Mouse (Mus musculus): ENCODE results near the gene Ifngr1. TPM values are rescaled to one million over a fixed set of nuclear protein-coding genes. Genes with fewer than 3 reads are reported as not detected.

Gene Ifngr1
- polyA plus RNA-seq, 1 experiment from 2014 or later, result 33.8 TPM

GRCm38 (mm10) chr10:19591286-19591640, 486 bp upstream of the Ifngr1 start:
- ATAC-seq (replicated peaks; ENCODE audit: insufficient number of reproducible peaks, low FRiP score, low TSS enrichment, low read depth) (no peak), DNase-seq (ENCODE audit: low spot score) (no peak)
- H3K4me3 ChIP-seq (ENCODE audit: low read depth, low read length), result peak overlapping the region; percentile 72
- WGBS, result 32% methylated on average over 6 of the region's 6 CpGs
- H3K4me2 ChIP-seq (ENCODE audit: low read depth, low read length), result 0 out of 2 replicates have a peak overlapping the region, but pooled peaks have one; percentile 16
- no peaks in the 10 kb centered on the region for H3K4me1 ChIP-seq (ENCODE audit: control insufficient read depth, insufficient read depth, low read length)
- no peaks in the 10 kb centered on the region for H3K9me3 ChIP-seq (replicated peaks; ENCODE audit: control insufficient read depth, low read length)
- H3K27me3 ChIP-seq (ENCODE audit: control insufficient read depth, insufficient read depth, low read length), result no peaks in the 10 kb centered on the region
- H3K27ac ChIP-seq (replicated peaks; ENCODE audit: low read depth, low read length), result no peak overlapping the region
- no peak overlapping the region for H3K9ac ChIP-seq (replicated peaks; ENCODE audit: low read length)
- no peaks in the 10 kb centered on the region for H3K36me3 ChIP-seq (replicated peaks; ENCODE audit: control insufficient read depth, insufficient read depth, low read depth, low read length)

- peak overlapping the region; percentile 82 for H3K9ac ChIP-seq (replicated peaks; ENCODE audit: low read length)
- H3K9me3 ChIP-seq (replicated peaks; ENCODE audit: control insufficient read depth, low read length), result no peaks in the 10 kb centered on the region
- peak overlapping the region; percentile 72 for H3K4me3 ChIP-seq (ENCODE audit: low read depth, low read length)
- no peaks in the 10 kb centered on the region for H3K36me3 ChIP-seq (replicated peaks; ENCODE audit: control insufficient read depth, insufficient read depth, low read depth, low read length)
- 11% methylated on average over 3 of the region's 3 CpGs for WGBS
- no peaks in the 10 kb centered on the region for H3K27me3 ChIP-seq (ENCODE audit: control insufficient read depth, insufficient read depth, low read length)
- no peak overlapping the region for H3K27ac ChIP-seq (replicated peaks; ENCODE audit: low read depth, low read length)
- DNase-seq (ENCODE audit: low spot score) (no peak), ATAC-seq (replicated peaks; ENCODE audit: insufficient number of reproducible peaks, low FRiP score, low TSS enrichment, low read depth) (no peak)
- no peaks in the 10 kb centered on the region for H3K4me1 ChIP-seq (ENCODE audit: control insufficient read depth, insufficient read depth, low read length)
- H3K4me2 ChIP-seq (ENCODE audit: low read depth, low read length), result peak overlapping the region; percentile 68
Measured at GRCm38 (mm10) chr10:19592556-19592955, 807 bp downstream of the Ifngr1 start.

- 88% methylated on average over 3 of the region's 3 CpGs for WGBS
- no peak overlapping the region for H3K4me2 ChIP-seq (ENCODE audit: low read depth, low read length)
- ATAC-seq (replicated peaks; ENCODE audit: insufficient number of reproducible peaks, low FRiP score, low TSS enrichment, low read depth), result no peak
Measured at GRCm38 (mm10) chr10:19593296-19593695, 1.5 kb downstream of the Ifngr1 start.

GRCm38 (mm10) chr10:19594201-19594905, 2.6 kb downstream of the Ifngr1 start:
- Histone ChIP-seq H3K4me3 (ENCODE audit: low read depth, low read length) (no peak overlapping the region), H3K27me3 (ENCODE audit: control insufficient read depth, insufficient read depth, low read length) (no peaks in the 10 kb centered on the region), H3K9ac (replicated peaks; ENCODE audit: low read length) (no peak overlapping the region), H3K4me1 (ENCODE audit: control insufficient read depth, insufficient read depth, low read length) (no peaks in the 10 kb centered on the region), H3K9me3 (replicated peaks; ENCODE audit: control insufficient read depth, low read length) (no peaks in the 10 kb centered on the region), H3K4me2 (ENCODE audit: low read depth, low read length) (no peak overlapping the region), H3K27ac (replicated peaks; ENCODE audit: low read depth, low read length) (no peak overlapping the region), H3K36me3 (replicated peaks; ENCODE audit: control insufficient read depth, insufficient read depth, low read depth, low read length) (no peaks in the 10 kb centered on the region)
- WGBS, result 80% methylated on average over 3 of the region's 3 CpGs
- ATAC-seq (replicated peaks; ENCODE audit: insufficient number of reproducible peaks, low FRiP score, low TSS enrichment, low read depth), result no peak
- DNase-seq (ENCODE audit: low spot score), result no peak

More at GRCm38 (mm10) chr10:19593296-19593695, 1.5 kb downstream of the Ifngr1 start:
- no peak overlapping the region for H3K27ac ChIP-seq (replicated peaks; ENCODE audit: low read depth, low read length)
- no peak overlapping the region for H3K9ac ChIP-seq (replicated peaks; ENCODE audit: low read length)
- no peaks in the 10 kb centered on the region for H3K4me1 ChIP-seq (ENCODE audit: control insufficient read depth, insufficient read depth, low read length)
- no peaks in the 10 kb centered on the region for H3K9me3 ChIP-seq (replicated peaks; ENCODE audit: control insufficient read depth, low read length)
- DNase-seq (ENCODE audit: low spot score), result no peak
- H3K36me3 ChIP-seq (replicated peaks; ENCODE audit: control insufficient read depth, insufficient read depth, low read depth, low read length), result no peaks in the 10 kb centered on the region
- H3K4me3 ChIP-seq (ENCODE audit: low read depth, low read length), result no peak overlapping the region
- no peaks in the 10 kb centered on the region for H3K27me3 ChIP-seq (ENCODE audit: control insufficient read depth, insufficient read depth, low read length)

GRCm38 (mm10) chr10:19596866-19597265, 5.1 kb downstream of the Ifngr1 start:
- no peak overlapping the region for H3K4me2 ChIP-seq (ENCODE audit: low read depth, low read length)
- DNase-seq (ENCODE audit: low spot score), result no peak
- WGBS, result 90% methylated on average over 4 of the region's 4 CpGs
- no peaks in the 10 kb centered on the region for H3K9me3 ChIP-seq (replicated peaks; ENCODE audit: control insufficient read depth, low read length)
- H3K4me1 ChIP-seq (ENCODE audit: control insufficient read depth, insufficient read depth, low read length), result no peaks in the 10 kb centered on the region
- no peak overlapping the region for H3K27ac ChIP-seq (replicated peaks; ENCODE audit: low read depth, low read length)
- no peaks in the 10 kb centered on the region for H3K27me3 ChIP-seq (ENCODE audit: control insufficient read depth, insufficient read depth, low read length)
- no peaks in the 10 kb centered on the region for H3K36me3 ChIP-seq (replicated peaks; ENCODE audit: control insufficient read depth, insufficient read depth, low read depth, low read length)
- H3K9ac ChIP-seq (replicated peaks; ENCODE audit: low read length), result no peak overlapping the region
- no peak overlapping the region for H3K4me3 ChIP-seq (ENCODE audit: low read depth, low read length)
- ATAC-seq (replicated peaks; ENCODE audit: insufficient number of reproducible peaks, low FRiP score, low TSS enrichment, low read depth), result no peak

- 82% methylated on average over 11 of the region's 11 CpGs for WGBS
- Histone ChIP-seq H3K27me3 (ENCODE audit: control insufficient read depth, insufficient read depth, low read length) (no peaks in the 10 kb centered on the region), H3K4me1 (ENCODE audit: control insufficient read depth, insufficient read depth, low read length) (no peaks in the 10 kb centered on the region), H3K9me3 (replicated peaks; ENCODE audit: control insufficient read depth, low read length) (no peaks in the 10 kb centered on the region), H3K36me3 (replicated peaks; ENCODE audit: control insufficient read depth, insufficient read depth, low read depth, low read length) (no peaks in the 10 kb centered on the region), H3K4me2 (ENCODE audit: low read depth, low read length) (no peak overlapping the region), H3K9ac (replicated peaks; ENCODE audit: low read length) (no peak overlapping the region), H3K27ac (replicated peaks; ENCODE audit: low read depth, low read length) (no peak overlapping the region), H3K4me3 (ENCODE audit: low read depth, low read length) (no peak overlapping the region)
- ATAC-seq (replicated peaks; ENCODE audit: insufficient number of reproducible peaks, low FRiP score, low TSS enrichment, low read depth) (no peak), DNase-seq (ENCODE audit: low spot score) (no peak)
Measured at GRCm38 (mm10) chr10:19598091-19598490, 6.3 kb downstream of the Ifngr1 start.

- no peak overlapping the region for H3K9ac ChIP-seq (replicated peaks; ENCODE audit: low read length)
- H3K9me3 ChIP-seq (replicated peaks; ENCODE audit: control insufficient read depth, low read length), result no peaks in the 10 kb centered on the region
- H3K4me2 ChIP-seq (ENCODE audit: low read depth, low read length), result no peak overlapping the region
- no peaks in the 10 kb centered on the region for H3K27me3 ChIP-seq (ENCODE audit: control insufficient read depth, insufficient read depth, low read length)
- H3K27ac ChIP-seq (replicated peaks; ENCODE audit: low read depth, low read length), result no peak overlapping the region
- no peaks in the 10 kb centered on the region for H3K36me3 ChIP-seq (replicated peaks; ENCODE audit: control insufficient read depth, insufficient read depth, low read depth, low read length)
- WGBS, result 79% methylated on average over 6 of the region's 6 CpGs
- ATAC-seq (replicated peaks; ENCODE audit: insufficient number of reproducible peaks, low FRiP score, low TSS enrichment, low read depth) (no peak), DNase-seq (ENCODE audit: low spot score) (no peak)
- no peak overlapping the region for H3K4me3 ChIP-seq (ENCODE audit: low read depth, low read length)
- H3K4me1 ChIP-seq (ENCODE audit: control insufficient read depth, insufficient read depth, low read length), result no peaks in the 10 kb centered on the region
Measured at GRCm38 (mm10) chr10:19599331-19600092, 7.8 kb downstream of the Ifngr1 start.

- no peak for DNase-seq (ENCODE audit: low spot score)
- H3K9me3 ChIP-seq (replicated peaks; ENCODE audit: control insufficient read depth, low read length), result no peaks in the 10 kb centered on the region
- H3K27me3 ChIP-seq (ENCODE audit: control insufficient read depth, insufficient read depth, low read length), result no peaks in the 10 kb centered on the region
- no peak overlapping the region for H3K27ac ChIP-seq (replicated peaks; ENCODE audit: low read depth, low read length)
- H3K9ac ChIP-seq (replicated peaks; ENCODE audit: low read length), result no peak overlapping the region
- H3K4me1 ChIP-seq (ENCODE audit: control insufficient read depth, insufficient read depth, low read length), result no peaks in the 10 kb centered on the region
- H3K4me2 ChIP-seq (ENCODE audit: low read depth, low read length), result no peak overlapping the region
- ATAC-seq (replicated peaks; ENCODE audit: insufficient number of reproducible peaks, low FRiP score, low TSS enrichment, low read depth), result no peak
- no peaks in the 10 kb centered on the region for H3K36me3 ChIP-seq (replicated peaks; ENCODE audit: control insufficient read depth, insufficient read depth, low read depth, low read length)
- 85% methylated on average over 3 of the region's 3 CpGs for WGBS
- no peak overlapping the region for H3K4me3 ChIP-seq (ENCODE audit: low read depth, low read length)
Measured at GRCm38 (mm10) chr10:19600093-19600420, 8.3 kb downstream of the Ifngr1 start.

Measured in embryonic facial prominence, embryonic 11.5 days (tissue).